Mouse (Mus musculus) heart, adult 2 months (tissue): ENCODE measurements around the gene Fam19a3.

Experiments used
- CTCF ChIP-seq: fragments of 200-600 bp; IDR thresholded peaks from 2 replicates; pipeline ENCODE4 v1.8.1; 2022; ENCODE audit warnings: antibody characterized with exemption, mild to moderate bottlenecking, moderate library complexity
- EP300 ChIP-seq: fragments of 200-500 bp; IDR thresholded peaks from 2 replicates; pipeline ENCODE4 v1.6.1; 2011; ENCODE audit warnings: low read depth, low read length, control low read depth; ENCODE audit not compliant: insufficient read depth
- POLR2A ChIP-seq: fragments of 200-500 bp; IDR thresholded peaks from 2 replicates; pipeline ENCODE4 v1.6.1; 2011; ENCODE audit warnings: mild to moderate bottlenecking, low read depth, low read length, control low read depth; ENCODE audit not compliant: insufficient read depth

DNA sequence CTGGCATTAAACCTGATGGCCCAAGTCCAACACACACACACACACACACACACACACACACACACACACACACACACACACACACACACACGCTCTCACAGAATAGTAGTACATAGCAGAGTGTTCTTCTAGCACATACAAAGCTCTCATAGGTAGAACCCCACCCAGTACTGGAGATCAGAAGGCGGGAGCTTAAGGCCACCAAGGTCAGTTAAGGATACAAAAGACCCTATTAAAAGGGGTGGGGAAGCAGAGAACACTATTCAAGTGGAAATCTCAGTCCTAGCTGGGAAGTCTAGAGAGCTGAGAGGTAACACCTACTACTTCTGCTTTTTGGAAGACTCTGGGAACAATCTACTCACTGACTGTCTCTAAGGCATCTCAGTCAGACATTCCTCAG lies 33.7 kb upstream of the Fam19a3 start:
- TF ChIP-seq CTCF (no peak), POLR2A (no peak), EP300 (no peak)
